Mouse (Mus musculus) heart, postnatal 0 days (tissue): ENCODE measurements around the gene Gm21970. TPM values are rescaled to one million over a fixed set of nuclear protein-coding genes. Genes with fewer than 3 reads are reported as not detected.
A peak's percentile ranks its signal among the peaks of the same experiment; 100 is the strongest.

Source experiments
- ATAC-seq: fragments of 200-750 bp; cut with Nextera tagmentation; 2 replicates; pipeline ENCODE4 v1.8.0; 2017; ENCODE audit warnings: low read depth, moderate number of reproducible peaks, moderate library complexity; ENCODE audit not compliant: insufficient read depth
- DNase-seq: peaks from one replicate; pipeline ENCODE4 v3.0.0-alpha.2; 2016; ENCODE audit warnings: low spot score
- H3K27ac ChIP-seq: fragments of 300-500 bp; sonication (generic); 2 replicates; pipeline ENCODE4 v1.5.1; 2014; ENCODE audit warnings: low read depth, mild to moderate bottlenecking
- H3K27me3 ChIP-seq: fragments of 300-500 bp; sonication (generic); 2 replicates; pipeline ENCODE4 v1.6.1; 2014; ENCODE audit warnings: low read length, mixed read lengths; ENCODE audit not compliant: control insufficient read depth, insufficient read depth
- H3K36me3 ChIP-seq: fragments of 300-500 bp; sonication (generic); replicated peaks from 2 replicates; pipeline ENCODE4 v1.6.1; 2014; ENCODE audit warnings: low read length, mixed read lengths; ENCODE audit not compliant: control insufficient read depth, insufficient read depth
- H3K4me1 ChIP-seq: fragments of 300-500 bp; sonication (generic); 2 replicates; pipeline ENCODE4 v1.6.1; 2014; ENCODE audit warnings: antibody characterized with exemption; ENCODE audit not compliant: control insufficient read depth, insufficient read depth
- H3K4me2 ChIP-seq: fragments of 300-500 bp; sonication (generic); 2 replicates; pipeline ENCODE4 v1.6.1; 2014; ENCODE audit warnings: low read depth, mild to moderate bottlenecking, low read length, moderate library complexity
- H3K4me3 ChIP-seq: fragments of 300-500 bp; sonication (generic); 2 replicates; pipeline ENCODE4 v1.5.1; 2014; ENCODE audit warnings: low read depth, low read length
- H3K9ac ChIP-seq: fragments of 300-500 bp; sonication (generic); replicated peaks from 2 replicates; pipeline ENCODE4 v1.6.1; 2014; ENCODE audit warnings: low read depth, low read length, mixed read lengths
- H3K9me3 ChIP-seq: fragments of 300-500 bp; sonication (generic); replicated peaks from 2 replicates; pipeline ENCODE4 v1.6.1; 2016; ENCODE audit warnings: low read length; ENCODE audit not compliant: control insufficient read depth
- CTCF ChIP-seq: IDR thresholded peaks from 2 replicates; pipeline ENCODE4 v1.5.1; 2016; ENCODE audit warnings: antibody characterized with exemption, control low read depth, low read depth
- EP300 ChIP-seq: IDR thresholded peaks from 2 replicates; pipeline ENCODE4 v1.6.1; 2016; ENCODE audit warnings: antibody characterized with exemption, low read depth
- WGBS: fragments of 180-500 bp; shearing (Covaris S2); extraction: QIAGEN DNeasy Blood & Tissue Kit; methylation state at CpG from one replicate; pipeline ENCODE4 v1.1.7; 2014; 5-methylcytosine and 5-hydroxymethylcytosine counted together
- polyA plus RNA-seq: library from polyadenylated mRNA; unstranded; fragments of >200 nt; fragmentation: Nextera tagmentation; extraction: Ambion mirVana; gene quantifications from 2 replicates; pipeline ENCODE4 v1.2.1, GENCODE M21; 2015
- total RNA-seq: library from RNA; depleted of rRNA; stranded (reverse); fragments of >200 nt; gene quantifications from 2 replicates; pipeline ENCODE4 v1.2.3, GENCODE M21; 2014; ENCODE audit warnings: low replicate concordance

Gene Gm21970
- total and polyA plus RNA-seq, 2 experiments from 2014 or later, result not detected

GRCm38 (mm10) chr16:91356760-91357525, 34.6 kb upstream of the Gm21970 start:
- Histone ChIP-seq H3K4me2 (no peak overlapping the region), H3K27me3 (no peaks in the 10 kb centered on the region), H3K9me3 (no peaks in the 10 kb centered on the region), H3K36me3 (no peaks in the 10 kb centered on the region), H3K4me3 (no peak overlapping the region), H3K9ac (0 out of 2 replicates have a peak overlapping the region, but pooled peaks have one; percentile 5), H3K27ac (no peak overlapping the region), H3K4me1 (no peaks in the 10 kb centered on the region; the same call in 1 of the 2 replicates)
- WGBS, result 74% methylated on average over 10 of the region's 10 CpGs
- TF ChIP-seq CTCF, result no peak
- TF ChIP-seq EP300, result no peak
- ATAC-seq, result no peak
- no peak for DNase-seq

- 0 out of 2 replicates have a peak overlapping the region, but pooled peaks have one; percentile 5 for H3K9ac ChIP-seq
- 37% methylated on average over 10 of the region's 10 CpGs for WGBS
- no peaks in the 10 kb centered on the region for H3K36me3 ChIP-seq
Measured at GRCm38 (mm10) chr16:91357526-91357900, 34.0 kb upstream of the Gm21970 start.

GRCm38 (mm10) chr16:91358555-91358954, 33.0 kb upstream of the Gm21970 start:
- peak; percentile 80 for TF ChIP-seq CTCF
- no peak for TF ChIP-seq EP300

More at GRCm38 (mm10) chr16:91357526-91357900, 34.0 kb upstream of the Gm21970 start:
- Histone ChIP-seq H3K27me3 (no peaks in the 10 kb centered on the region), H3K27ac (no peak overlapping the region), H3K4me3 (no peak overlapping the region), H3K9me3 (no peaks in the 10 kb centered on the region), H3K4me2 (no peak overlapping the region), H3K4me1 (peaks cover 3% of the 10 kb centered on the region)
- ATAC-seq, result no peak
- DNase-seq, result no peak
- no peak for TF ChIP-seq CTCF
- TF ChIP-seq EP300, result no peak

GRCm38 (mm10) chr16:91359531-91359930, 32.0 kb upstream of the Gm21970 start:
- no peak overlapping the region for H3K4me2 ChIP-seq
- H3K4me1 ChIP-seq, result peaks cover 17% of the 10 kb centered on the region
- H3K27ac ChIP-seq, result no peak overlapping the region
- no peaks in the 10 kb centered on the region for H3K9me3 ChIP-seq
- 84% methylated on average over 13 of the region's 13 CpGs for WGBS
- no peaks in the 10 kb centered on the region for H3K27me3 ChIP-seq
- ATAC-seq, result no peak
- DNase-seq, result no peak
- no peak overlapping the region for H3K9ac ChIP-seq
- no peak overlapping the region for H3K4me3 ChIP-seq
- H3K36me3 ChIP-seq, result no peaks in the 10 kb centered on the region
- TF ChIP-seq EP300 (no peak), CTCF (no peak)

More at GRCm38 (mm10) chr16:91358555-91358954, 33.0 kb upstream of the Gm21970 start:
- H3K9ac ChIP-seq, result no peak overlapping the region
- H3K27me3 ChIP-seq, result no peaks in the 10 kb centered on the region
- H3K4me3 ChIP-seq, result no peak overlapping the region
- H3K27ac ChIP-seq, result no peak overlapping the region
- 37% methylated on average over 8 of the region's 8 CpGs for WGBS
- no peak overlapping the region for H3K4me2 ChIP-seq
- no peaks in the 10 kb centered on the region for H3K36me3 ChIP-seq
- peaks cover 13% of the 10 kb centered on the region for H3K4me1 ChIP-seq
- no peaks in the 10 kb centered on the region for H3K9me3 ChIP-seq
- DNase-seq (peak; percentile 58), ATAC-seq (no peak)

- DNase-seq (no peak), ATAC-seq (no peak)
- H3K9ac ChIP-seq, result no peak overlapping the region
- H3K4me1 ChIP-seq, result peaks cover 17% of the 10 kb centered on the region
- H3K27ac ChIP-seq, result no peak overlapping the region
- no peaks in the 10 kb centered on the region for H3K9me3 ChIP-seq
- no peaks in the 10 kb centered on the region for H3K36me3 ChIP-seq
- H3K27me3 ChIP-seq, result no peaks in the 10 kb centered on the region
- H3K4me2 ChIP-seq, result no peak overlapping the region
- 40% methylated on average over 3 of the region's 3 CpGs for WGBS
- H3K4me3 ChIP-seq, result no peak overlapping the region
- TF ChIP-seq CTCF (no peak), EP300 (no peak)
Measured at GRCm38 (mm10) chr16:91360162-91360561, 31.4 kb upstream of the Gm21970 start.

GRCm38 (mm10) chr16:91362006-91362405, 29.5 kb upstream of the Gm21970 start:
- no peak for DNase-seq
- Histone ChIP-seq H3K36me3 (no peaks in the 10 kb centered on the region), H3K9ac (no peak overlapping the region), H3K9me3 (no peaks in the 10 kb centered on the region), H3K4me1 (peaks cover 17% of the 10 kb centered on the region), H3K27ac (peak overlapping the region; percentile 75), H3K4me2 (no peak overlapping the region), H3K27me3 (no peaks in the 10 kb centered on the region), H3K4me3 (no peak overlapping the region)
- ATAC-seq, result no peak
- WGBS, result 62% methylated on average over 2 of the region's 2 CpGs
- no peak for TF ChIP-seq EP300
- no peak for TF ChIP-seq CTCF
